Mouse (Mus musculus) heart, embryonic 12.5 days (tissue): Measurements from ENCODE around the gene H3f3a. TPM values are rescaled to one million over a fixed set of nuclear protein-coding genes. Genes with fewer than 3 reads are reported as not detected.

Experiments used
- ATAC-seq: fragments of 200-750 bp; cut with Nextera tagmentation; 2 replicates; pipeline ENCODE4 v1.8.0; 2017; ENCODE audit warnings: moderate TSS enrichment, moderate library complexity; ENCODE audit not compliant: insufficient number of reproducible peaks, low FRiP score
- H3K27ac ChIP-seq: fragments of 300-500 bp; sonication (generic); 2 replicates; pipeline ENCODE4 v1.5.1; 2016; ENCODE audit warnings: mild to moderate bottlenecking, moderate library complexity; ENCODE audit not compliant: poor library complexity, severe bottlenecking
- H3K27me3 ChIP-seq: fragments of 300-500 bp; sonication (generic); replicated peaks from 2 replicates; pipeline ENCODE4 v1.6.1; 2016; ENCODE audit warnings: mild to moderate bottlenecking, moderate library complexity
- H3K36me3 ChIP-seq: fragments of 300-500 bp; sonication (generic); 2 replicates; pipeline ENCODE4 v1.6.1; 2016; ENCODE audit warnings: mild to moderate bottlenecking, moderate library complexity
- H3K4me1 ChIP-seq: fragments of 300-500 bp; sonication (generic); replicated peaks from 2 replicates; pipeline ENCODE4 v1.6.1; 2016; ENCODE audit warnings: mild to moderate bottlenecking
- H3K4me2 ChIP-seq: fragments of 300-500 bp; sonication (generic); 2 replicates; pipeline ENCODE4 v1.6.1; 2016; ENCODE audit warnings: mild to moderate bottlenecking, moderate library complexity
- H3K4me3 ChIP-seq: fragments of 300-500 bp; sonication (generic); 2 replicates; pipeline ENCODE4 v1.5.1; 2016; ENCODE audit warnings: mild to moderate bottlenecking
- H3K9ac ChIP-seq: fragments of 300-500 bp; sonication (generic); 2 replicates; pipeline ENCODE4 v1.6.1; 2016; ENCODE audit warnings: mild to moderate bottlenecking, moderate library complexity
- H3K9me3 ChIP-seq: fragments of 300-500 bp; sonication (generic); replicated peaks from 2 replicates; pipeline ENCODE4 v1.6.1; 2016; ENCODE audit warnings: mild to moderate bottlenecking, moderate library complexity
- WGBS: fragments of 180-500 bp; shearing (Covaris S2); methylation state at CpG from one replicate; pipeline ENCODE4 v1.1.7; 2016; 5-methylcytosine and 5-hydroxymethylcytosine counted together
- polyA plus RNA-seq: library from polyadenylated mRNA; unstranded; fragments of >200 nt; fragmentation: Nextera tagmentation; extraction: Ambion mirVana; gene quantifications from 2 replicates; pipeline ENCODE4 v1.2.1, GENCODE M21; 2016

H3f3a gene
- polyA plus RNA-seq: 1,616 and 1,670 TPM in 2 replicates

DNA sequence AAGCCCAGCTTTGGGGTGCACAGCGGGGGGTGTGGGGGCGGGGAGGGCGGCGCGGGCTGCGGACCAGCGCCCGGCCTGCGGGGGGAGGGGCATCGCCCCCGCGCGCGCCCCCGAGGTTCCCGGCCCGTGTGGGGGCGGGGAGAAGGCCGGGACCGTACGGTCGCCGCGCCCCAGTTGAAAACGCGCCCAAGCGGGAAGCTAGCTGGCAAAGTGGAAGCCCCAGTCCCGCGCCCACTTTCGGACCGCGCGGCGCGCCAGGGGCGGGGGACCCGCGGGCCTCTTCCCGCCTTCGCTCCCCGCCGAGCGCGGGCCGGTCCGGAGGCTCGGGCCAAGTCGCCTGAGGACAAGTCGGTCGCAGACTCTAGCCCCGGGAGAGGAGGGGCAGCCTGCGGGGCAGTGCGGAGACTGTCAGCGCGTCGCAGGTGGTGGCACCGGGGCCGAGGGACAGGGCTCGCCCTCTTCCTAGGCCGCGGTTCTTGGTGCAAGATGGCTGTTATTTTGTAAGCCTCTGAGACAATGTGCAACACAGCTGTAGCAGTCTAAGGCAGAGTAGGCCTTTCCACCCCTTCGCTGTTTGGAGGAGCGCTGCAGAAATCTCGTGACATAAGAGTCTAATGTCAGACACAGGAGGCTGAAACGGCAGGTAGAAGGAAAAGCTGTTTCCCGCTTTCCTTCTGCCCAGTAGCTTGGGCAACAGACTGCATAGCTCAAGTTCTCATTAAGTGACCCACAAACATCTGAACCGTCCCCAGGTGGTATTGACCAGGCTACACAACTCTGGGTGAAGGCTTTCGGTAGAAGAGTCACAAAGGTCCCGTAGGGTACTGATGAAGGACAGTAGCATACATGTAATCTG is at the start of gene H3f3a:
Gene H3f3a, minus strand, starts transcription at position 59 of the 856 bp plus-strand sequence.
- Histone ChIP-seq H3K27me3 (no peaks in the 10 kb centered on the region), H3K9me3 (no peaks in the 10 kb centered on the region), H3K9ac (peak within 1 kb of the TSS; percentile 100), H3K36me3 (peaks cover 15% of the 10 kb centered on the region), H3K4me3 (peak within 1 kb of the TSS; percentile 93), H3K27ac (peak within 1 kb of the TSS; percentile 100), H3K4me2 (peak within 1 kb of the TSS; percentile 76), H3K4me1 (peaks cover 36% of the 10 kb centered on the region)
- ATAC-seq: peak; percentile 83
- 2% methylated on average over 63 of the region's 69 CpGs for WGBS

GRCm38 (mm10) chr1:180860030-180860429 is 46.3 kb upstream of the H3f3a start:
- no peaks in the 10 kb centered on the region for H3K4me1 ChIP-seq
- H3K9ac ChIP-seq: 0 out of 2 replicates have a peak overlapping the region, but pooled peaks have one; percentile 11
- no peak for ATAC-seq
- H3K36me3 ChIP-seq: peaks cover 91% of the 10 kb centered on the region
- WGBS: 72% methylated on average over 6 of the region's 6 CpGs
- no peak overlapping the region for H3K4me3 ChIP-seq
- no peak overlapping the region for H3K4me2 ChIP-seq
- no peaks in the 10 kb centered on the region for H3K27me3 ChIP-seq
- H3K27ac ChIP-seq: no peak overlapping the region
- H3K9me3 ChIP-seq: no peaks in the 10 kb centered on the region

- ATAC-seq: no peak
- H3K9ac ChIP-seq: no peak overlapping the region
- no peak overlapping the region for H3K27ac ChIP-seq
- H3K4me2 ChIP-seq: no peak overlapping the region
- peaks cover 79% of the 10 kb centered on the region for H3K36me3 ChIP-seq
- H3K4me1 ChIP-seq: no peaks in the 10 kb centered on the region
- H3K4me3 ChIP-seq: no peak overlapping the region
- no peaks in the 10 kb centered on the region for H3K9me3 ChIP-seq
- H3K27me3 ChIP-seq: no peaks in the 10 kb centered on the region
Observed at GRCm38 (mm10) chr1:180858763-180859162, 45.0 kb upstream of the H3f3a start.

- H3K4me3 ChIP-seq: peak within 1 kb of the TSS; percentile 84
- H3K4me2 ChIP-seq: peak within 1 kb of the TSS; percentile 82
- H3K27ac ChIP-seq: peak within 1 kb of the TSS; percentile 99
- peaks cover 31% of the 10 kb centered on the region for H3K4me1 ChIP-seq
- no peaks in the 10 kb centered on the region for H3K9me3 ChIP-seq
- H3K27me3 ChIP-seq: no peaks in the 10 kb centered on the region
- peak within 1 kb of the TSS; percentile 90 for H3K9ac ChIP-seq
- 1% methylated on average over 77 of the region's 77 CpGs for WGBS
- peaks cover 5% of the 10 kb centered on the region for H3K36me3 ChIP-seq
- ATAC-seq: peak; percentile 98
Observed at GRCm38 (mm10) chr1:180850316-180851270, 36.9 kb upstream of the H3f3a start, which contains the start of gene Sde2. Gene Sde2, plus strand, starts transcription at chr1:180851127.

GRCm38 (mm10) chr1:180849701-180850301 is 36.1 kb upstream of the H3f3a start:
- Histone ChIP-seq H3K4me1 (peaks cover 31% of the 10 kb centered on the region), H3K4me2 (peak overlapping the region; percentile 70), H3K36me3 (no peaks in the 10 kb centered on the region), H3K9ac (peak overlapping the region; percentile 74), H3K27me3 (no peaks in the 10 kb centered on the region), H3K27ac (peak overlapping the region; percentile 99), H3K9me3 (no peaks in the 10 kb centered on the region), H3K4me3 (peak overlapping the region; percentile 84)
- WGBS: 37% methylated on average over 11 of the region's 11 CpGs
- ATAC-seq: no peak

DNA sequence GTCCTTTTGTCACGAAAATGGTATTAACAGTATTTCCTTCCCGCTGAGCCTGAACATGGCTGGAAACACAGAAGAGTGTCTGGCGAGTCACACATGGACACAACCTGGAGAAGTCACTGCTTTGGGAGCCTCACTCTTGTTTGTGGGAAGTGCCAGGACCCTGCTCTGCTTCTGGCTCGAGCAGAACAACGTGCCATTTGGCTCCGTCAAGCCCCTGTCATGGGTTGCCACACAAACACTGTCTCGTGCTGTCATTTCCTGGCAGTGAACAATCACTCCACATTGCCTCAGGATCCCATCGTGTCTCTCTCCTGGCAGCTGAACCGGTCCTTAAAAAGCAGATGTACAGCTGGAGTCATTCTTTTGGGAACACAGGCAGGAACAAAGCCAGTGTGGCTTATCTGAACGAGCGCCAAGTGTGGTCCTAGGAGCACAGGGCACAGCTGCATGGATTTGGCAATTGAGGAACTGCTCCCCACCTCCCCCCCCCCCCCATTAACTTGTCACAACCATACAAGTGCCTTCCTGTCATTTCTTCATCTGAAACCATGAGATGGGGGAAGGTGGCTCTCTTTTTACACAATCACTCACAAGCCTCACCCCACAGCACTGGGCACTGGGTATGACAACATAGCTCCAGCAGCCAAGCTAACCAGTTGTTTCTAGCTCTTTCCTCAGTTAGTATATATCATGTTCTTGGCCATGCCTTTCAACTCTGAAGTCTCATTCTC is 34.9 kb upstream of the H3f3a start:
- H3K27me3 ChIP-seq: no peaks in the 10 kb centered on the region
- H3K36me3 ChIP-seq: no peaks in the 10 kb centered on the region
- peak overlapping the region; percentile 76 for H3K4me2 ChIP-seq
- H3K4me1 ChIP-seq: peaks cover 31% of the 10 kb centered on the region
- no peaks in the 10 kb centered on the region for H3K9me3 ChIP-seq
- H3K9ac ChIP-seq: peak overlapping the region; percentile 80
- 8% methylated on average over 11 of the region's 11 CpGs for whole genome bisulfite sequencing
- no peak for ATAC-seq
- peak overlapping the region; percentile 97 for H3K27ac ChIP-seq
- H3K4me3 ChIP-seq: peak overlapping the region; percentile 38

GRCm38 (mm10) chr1:180848114-180848510 is 34.4 kb upstream of the H3f3a start:
- Histone ChIP-seq H3K4me1 (peaks cover 31% of the 10 kb centered on the region), H3K4me2 (peak overlapping the region; percentile 76), H3K27ac (peak overlapping the region; percentile 97), H3K9me3 (no peaks in the 10 kb centered on the region), H3K4me3 (peak overlapping the region; percentile 38), H3K36me3 (no peaks in the 10 kb centered on the region), H3K27me3 (no peaks in the 10 kb centered on the region), H3K9ac (peak overlapping the region; percentile 80)
- peak; percentile 75 for ATAC-seq
- WGBS: 2% methylated on average over 9 of the region's 9 CpGs

GRCm38 (mm10) chr1:180841561-180842300 is 28.0 kb upstream of the H3f3a start:
- Histone ChIP-seq H3K4me1 (peaks cover 5% of the 10 kb centered on the region; the same call in 1 of the 2 replicates), H3K4me2 (no peak overlapping the region), H3K27ac (no peak overlapping the region), H3K36me3 (no peaks in the 10 kb centered on the region), H3K9me3 (no peaks in the 10 kb centered on the region), H3K27me3 (no peaks in the 10 kb centered on the region), H3K9ac (no peak overlapping the region), H3K4me3 (no peak overlapping the region)
- 87% methylated on average over 8 of the region's 8 CpGs for WGBS
- no peak for ATAC-seq

GRCm38 (mm10) chr1:180839201-180839910 is 25.6 kb upstream of the H3f3a start:
- Histone ChIP-seq H3K27me3 (no peaks in the 10 kb centered on the region), H3K9ac (no peak overlapping the region), H3K4me1 (peaks cover 5% of the 10 kb centered on the region; the same call in 1 of the 2 replicates), H3K9me3 (peaks cover 2% of the 10 kb centered on the region; the same call in 1 of the 2 replicates), H3K4me3 (no peak overlapping the region), H3K4me2 (no peak overlapping the region), H3K27ac (no peak overlapping the region), H3K36me3 (no peaks in the 10 kb centered on the region)
- no peak for ATAC-seq
- WGBS: 68% methylated on average over 8 of the region's 8 CpGs
